Mouse (Mus musculus): ENCODE data around the gene Guca2a.

Gene Guca2a

DNA sequence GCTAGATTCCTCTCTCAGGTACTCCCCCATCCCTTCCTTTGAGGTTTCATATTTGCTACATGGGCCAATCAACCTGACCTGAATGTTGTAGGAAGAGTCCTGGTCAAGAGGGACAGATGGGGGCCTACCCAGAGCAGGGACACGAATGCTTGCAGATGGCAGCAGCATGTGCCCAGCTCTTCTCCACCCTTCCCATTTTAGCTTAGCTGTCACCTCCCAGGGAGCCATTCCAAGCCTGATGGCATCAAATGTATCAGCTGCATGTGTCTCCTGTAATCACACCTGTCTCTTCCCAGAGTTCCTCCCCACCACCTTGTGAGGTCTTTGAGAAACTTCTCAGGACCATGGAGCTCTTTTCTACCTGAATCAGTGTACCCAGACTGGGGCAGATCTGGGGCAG, 19.5 kb downstream of the Guca2a start:
- DNase-seq: no peak

DNA sequence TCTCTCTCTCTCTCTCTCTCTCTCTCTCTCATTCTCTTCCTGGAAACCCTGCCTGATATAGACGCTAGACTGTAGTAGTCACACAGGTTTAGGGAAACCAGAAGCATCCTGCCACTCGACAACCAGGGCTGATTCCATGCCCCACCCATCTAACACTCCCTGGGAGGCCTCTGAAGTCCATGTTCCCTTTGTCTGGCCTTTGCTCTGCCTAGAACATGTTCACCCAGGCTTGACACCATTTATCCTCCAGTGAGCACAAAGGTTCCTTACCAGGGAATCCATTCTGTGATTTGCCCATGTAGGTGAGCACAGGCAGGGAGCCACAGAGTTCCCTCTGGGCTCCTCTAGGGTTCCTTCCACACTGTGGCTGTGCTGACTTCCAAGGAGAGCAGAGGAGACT, 20.7 kb downstream of the Guca2a start:
- DNase-seq: no peak

DNA sequence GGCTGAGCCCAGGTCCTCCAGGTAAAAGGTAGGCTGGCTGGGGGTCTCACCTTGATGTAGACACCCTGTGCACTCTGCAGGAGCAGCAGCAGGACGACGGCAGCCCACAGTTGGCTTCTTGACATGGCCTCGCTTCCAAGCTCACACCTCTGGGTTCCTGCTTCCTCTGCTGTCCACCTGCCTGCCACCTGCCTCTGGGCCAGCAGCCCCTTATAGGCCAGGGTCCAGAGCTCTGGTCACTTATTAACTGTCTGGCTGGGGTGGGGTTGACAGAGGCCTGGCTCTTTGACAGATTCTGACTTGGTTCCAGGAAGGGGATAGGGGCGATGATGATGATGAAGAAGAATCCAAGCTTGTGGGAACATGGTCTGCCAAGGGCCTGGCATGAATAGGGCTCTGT, 21.2 kb downstream of the Guca2a start, which contains the start of gene Guca2b:
Guca2b (minus strand) TSS at position 224 of the 400 bp plus-strand sequence.
- DNase-seq: no peak

DNA sequence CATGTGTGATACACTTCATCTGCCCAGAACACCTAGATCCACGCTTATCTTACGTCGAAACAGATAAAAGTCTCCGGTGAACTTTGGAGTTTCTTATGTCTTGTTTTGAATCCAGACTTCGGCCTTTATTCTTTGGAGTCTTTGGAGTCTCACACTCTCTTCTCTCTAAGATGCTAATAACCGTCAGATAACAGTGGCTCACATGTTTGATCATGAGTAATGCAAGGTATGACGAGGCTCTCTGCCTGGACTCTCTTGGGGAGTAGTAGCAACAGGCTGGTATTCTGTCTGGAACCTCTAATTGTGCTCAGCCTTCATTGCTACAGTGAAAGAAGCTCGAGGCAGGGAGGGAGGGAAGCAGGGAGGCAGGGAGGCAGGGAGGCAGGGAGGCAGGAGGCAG, 22.5 kb downstream of the Guca2a start:
- DNase-seq: no peak

DNA sequence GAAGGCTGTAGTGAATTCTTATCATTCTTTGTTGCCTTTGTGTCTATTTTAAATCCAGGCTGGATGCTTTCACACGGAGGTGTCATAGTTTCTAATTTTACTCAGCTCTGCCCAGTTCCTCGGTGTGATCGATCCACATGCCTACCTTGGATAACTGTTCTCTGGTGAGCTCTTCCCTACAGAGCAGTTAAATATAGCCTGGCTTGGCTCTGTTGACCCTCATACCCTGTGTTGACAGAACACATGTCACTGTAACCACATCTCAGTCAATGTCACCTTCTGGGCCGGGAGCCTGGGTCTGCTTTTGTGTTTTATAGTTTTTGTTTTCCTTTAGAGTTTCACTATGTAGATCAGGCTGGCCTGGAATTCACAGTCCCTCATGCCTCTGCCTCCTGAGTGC, 24.6 kb downstream of the Guca2a start:
- DNase-seq: no peak

DNA sequence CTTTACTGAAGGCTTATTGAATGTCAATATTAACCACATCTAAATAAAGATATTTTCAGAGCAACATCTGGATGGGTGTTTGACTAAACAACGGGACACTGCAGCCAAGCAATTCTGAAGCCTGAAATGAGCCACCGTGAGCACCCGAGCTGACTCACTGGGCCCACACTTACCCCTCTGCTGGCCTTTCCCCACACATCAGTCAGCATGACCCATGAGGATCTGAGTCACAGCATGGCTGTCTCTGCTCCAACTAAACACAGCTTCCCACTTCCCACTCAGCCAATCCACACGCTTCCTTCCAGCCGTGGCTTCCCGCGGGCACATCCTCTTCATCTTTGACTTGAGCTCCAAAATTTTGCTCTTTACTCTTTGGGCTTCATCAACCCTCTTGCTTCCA, 25.5 kb downstream of the Guca2a start:
- no peak for DNase-seq

DNA sequence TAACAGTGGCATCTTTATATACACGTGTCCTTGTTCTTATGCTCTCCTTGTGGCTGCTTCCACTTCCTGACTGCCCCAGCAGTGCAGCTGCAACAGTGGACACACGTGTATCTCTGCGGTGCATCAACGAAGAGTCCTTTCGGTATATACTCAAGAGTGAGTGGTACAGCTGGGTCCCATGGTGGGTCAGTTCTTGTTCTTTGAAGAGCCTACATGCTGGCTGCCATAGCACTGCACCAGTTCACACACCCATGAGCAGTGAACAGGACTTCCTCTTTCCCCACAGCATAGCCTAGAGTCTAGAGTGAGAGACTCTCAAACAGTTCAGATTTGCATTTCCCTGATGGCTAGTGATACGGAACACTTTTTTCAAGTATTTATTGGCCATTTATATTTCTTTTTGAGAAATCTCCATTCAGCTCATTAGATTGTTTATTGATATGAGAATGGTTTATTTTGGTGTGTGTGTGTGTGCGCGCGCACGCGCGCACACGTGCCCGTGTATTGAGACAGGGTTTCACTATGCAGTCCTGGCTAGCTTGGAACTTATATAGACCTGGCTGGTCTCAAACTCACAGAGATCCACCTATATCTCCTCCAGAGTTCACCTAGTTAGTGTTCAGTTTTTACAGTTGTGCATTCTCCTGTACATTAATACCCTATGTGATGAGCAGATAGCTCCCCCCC, 26.0 kb downstream of the Guca2a start:
- DNase-seq: no peak

DNA sequence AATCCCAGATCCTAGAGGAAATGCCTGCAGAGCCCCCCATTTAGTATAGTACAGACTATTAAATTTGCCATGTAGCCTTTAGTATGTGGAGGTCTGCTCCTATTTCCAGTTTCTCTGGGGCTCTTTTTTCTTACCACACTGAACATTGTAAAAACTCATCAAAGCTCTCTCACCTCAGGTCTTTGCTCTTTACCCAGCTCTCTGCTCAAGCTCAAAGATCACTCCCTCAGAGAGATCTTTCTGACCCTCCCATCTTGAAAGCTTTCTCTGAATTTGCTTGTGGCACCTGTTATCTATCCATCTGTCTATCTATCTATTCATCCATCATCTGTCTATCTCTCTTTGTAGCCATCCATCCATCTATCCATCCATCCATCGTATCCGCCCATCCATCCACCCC, 27.7 kb downstream of the Guca2a start:
- no peak for DNase-seq

DNA sequence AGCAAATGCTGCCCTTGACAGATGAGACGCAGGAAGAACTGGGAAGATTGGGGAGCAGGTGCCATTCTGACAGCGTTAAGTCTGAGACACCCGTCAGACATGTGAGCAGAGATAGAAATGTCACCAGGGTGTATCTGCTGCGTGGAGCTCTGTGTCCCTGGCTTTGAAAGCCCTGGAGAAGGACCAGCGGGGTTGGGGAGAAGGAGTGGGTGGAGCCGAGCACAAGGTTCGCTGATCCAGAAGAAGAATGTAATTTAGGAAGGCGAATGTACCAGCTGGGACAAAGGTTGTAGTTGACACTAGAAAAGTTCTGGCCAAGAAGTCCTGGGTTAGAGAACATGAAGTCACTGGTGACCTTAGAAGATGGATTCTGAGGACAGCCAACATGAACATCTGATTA, 28.6 kb downstream of the Guca2a start:
- DNase-seq: peak in 1 of 2 experiments; percentile 16

DNA sequence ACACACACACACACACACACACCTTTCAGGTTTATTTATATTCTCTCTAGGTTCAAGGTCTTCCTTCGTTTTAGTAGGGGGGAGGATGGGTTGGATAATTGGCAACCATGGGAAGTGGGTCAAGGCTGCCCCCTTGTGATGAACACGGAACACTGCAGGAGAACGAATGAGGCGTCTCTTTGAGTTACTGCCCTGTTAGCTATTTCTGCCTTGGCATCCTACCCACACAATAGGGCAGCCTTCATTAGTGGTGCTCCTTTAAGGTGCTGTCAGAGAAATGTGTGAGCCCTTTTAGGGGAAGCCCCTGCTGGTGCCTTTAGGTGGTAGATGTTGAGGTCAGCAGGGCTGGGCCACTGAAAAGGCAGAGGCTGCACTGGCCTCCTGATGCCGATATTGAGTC, 29.9 kb downstream of the Guca2a start:
- DNase-seq: peak in 1 of 2 experiments; percentile 33

DNA sequence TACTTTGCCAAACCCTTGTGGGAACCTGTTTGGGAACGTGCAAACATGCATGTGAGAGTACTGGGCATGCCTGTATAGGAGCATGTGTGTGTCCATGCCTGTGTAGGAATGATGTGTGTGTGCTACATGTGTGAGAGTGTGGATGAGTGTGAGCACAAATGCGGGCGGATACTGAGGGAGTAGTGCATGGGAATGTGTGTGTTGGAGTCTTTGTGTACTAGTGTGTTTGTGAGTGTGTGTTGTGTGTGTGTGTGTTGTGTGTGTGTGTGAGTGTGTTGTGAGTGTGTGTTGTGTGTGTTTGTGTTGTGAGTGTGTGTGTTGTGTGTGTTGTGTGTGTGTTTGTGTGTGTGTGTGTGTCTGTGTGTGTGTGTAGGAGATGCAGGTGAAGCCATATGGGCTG, 30.7 kb downstream of the Guca2a start:
- no peak for DNase-seq

DNA sequence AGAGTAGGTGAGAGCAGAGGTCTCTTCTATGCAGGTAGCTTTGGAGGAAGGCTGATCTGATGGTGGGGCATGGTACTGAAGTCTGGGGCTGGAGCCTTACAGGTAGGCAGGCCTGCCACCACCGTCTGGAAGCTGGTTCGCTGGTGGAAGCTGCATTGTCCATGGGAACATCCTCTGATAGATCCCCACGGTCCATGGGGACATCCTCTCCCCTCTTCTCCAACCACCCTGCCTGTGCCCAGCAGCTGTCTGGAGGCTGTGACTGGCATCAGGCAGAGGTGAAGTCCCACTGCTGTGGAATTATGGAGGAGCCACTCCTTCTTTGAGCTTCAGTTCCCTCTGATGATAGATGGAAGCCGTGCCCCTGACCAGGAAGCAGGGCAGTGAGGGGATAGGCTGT, 31.1 kb downstream of the Guca2a start:
- no peak for DNase-seq

DNA sequence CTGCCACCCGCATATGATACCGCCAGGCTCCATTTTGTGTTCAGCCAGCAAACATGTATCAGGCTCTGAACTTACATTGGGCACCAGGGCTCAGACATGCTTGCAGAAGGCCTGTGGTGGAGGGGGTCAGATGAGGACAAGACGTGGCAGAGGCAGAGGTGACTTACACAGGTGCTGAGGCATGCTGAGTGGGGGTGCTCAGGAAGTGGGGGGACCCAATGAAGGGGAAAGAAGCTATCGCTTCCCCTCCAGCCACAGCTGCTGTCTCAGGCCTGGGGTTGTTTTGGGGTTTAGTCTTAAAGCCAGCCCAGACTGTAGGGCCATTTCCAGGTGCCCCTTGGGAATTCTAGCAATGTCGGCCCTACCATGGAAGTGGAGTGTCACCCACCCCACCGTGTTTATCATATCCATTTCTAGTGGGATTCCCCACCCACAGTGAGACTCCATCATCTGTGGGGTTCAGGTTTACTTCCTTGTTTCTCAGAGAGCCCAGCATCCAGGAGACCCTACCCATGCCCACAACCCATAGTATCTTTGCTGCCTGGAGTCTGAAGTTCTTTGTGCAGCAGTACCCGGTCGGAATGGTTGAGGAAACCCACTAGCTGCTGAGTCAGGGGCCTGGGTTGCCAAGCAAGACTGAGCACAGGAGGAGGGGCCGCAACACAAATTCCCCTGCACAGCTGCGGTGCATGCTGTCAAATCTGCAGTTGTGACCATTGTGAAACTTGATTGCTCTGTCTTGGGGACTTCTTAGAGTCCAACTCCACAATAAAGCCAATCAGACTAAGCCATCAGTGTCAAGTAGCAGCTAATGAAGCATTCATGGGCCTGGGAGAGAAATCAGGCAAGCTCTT, 32.1 kb downstream of the Guca2a start:
- no peak for DNase-seq

DNA sequence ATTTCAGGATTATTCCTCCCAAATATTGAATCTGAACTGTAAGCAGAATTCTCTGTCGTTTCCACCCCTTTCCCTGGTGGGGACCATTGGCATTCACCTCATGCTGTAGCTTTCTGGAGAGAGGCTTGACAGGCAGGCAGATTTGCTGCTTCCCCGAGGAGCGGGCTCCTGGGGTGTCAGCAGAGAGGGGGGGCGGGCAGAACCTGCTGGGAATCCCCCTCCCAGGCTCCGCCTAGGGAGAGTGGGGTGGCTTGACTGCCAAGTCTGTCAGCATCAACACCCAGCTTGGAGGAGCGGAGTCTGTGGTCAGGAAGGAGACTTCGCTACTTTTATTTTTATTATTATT, 32.7 kb downstream of the Guca2a start:
- no peak for DNase-seq

DNA sequence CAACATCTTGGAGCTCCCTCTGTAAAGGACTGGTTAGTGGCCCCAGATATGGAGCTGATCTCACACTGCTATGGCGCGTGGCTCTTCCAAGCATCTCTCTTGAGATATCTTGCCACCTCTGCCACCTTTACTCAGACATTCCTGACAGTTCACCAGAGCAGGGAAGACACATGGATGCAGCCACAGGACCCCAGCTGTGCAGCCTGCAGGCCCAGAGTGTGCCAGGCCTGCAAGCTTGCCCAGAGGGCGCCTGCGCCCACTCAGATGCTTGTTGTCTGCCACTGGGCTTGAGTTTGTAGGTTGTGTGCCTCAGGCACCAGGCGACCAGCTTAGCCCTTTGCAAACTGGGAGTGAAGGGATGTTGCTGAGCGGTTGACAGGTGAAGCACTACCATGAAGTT, 33.2 kb downstream of the Guca2a start:
- DNase-seq: no peak

DNA sequence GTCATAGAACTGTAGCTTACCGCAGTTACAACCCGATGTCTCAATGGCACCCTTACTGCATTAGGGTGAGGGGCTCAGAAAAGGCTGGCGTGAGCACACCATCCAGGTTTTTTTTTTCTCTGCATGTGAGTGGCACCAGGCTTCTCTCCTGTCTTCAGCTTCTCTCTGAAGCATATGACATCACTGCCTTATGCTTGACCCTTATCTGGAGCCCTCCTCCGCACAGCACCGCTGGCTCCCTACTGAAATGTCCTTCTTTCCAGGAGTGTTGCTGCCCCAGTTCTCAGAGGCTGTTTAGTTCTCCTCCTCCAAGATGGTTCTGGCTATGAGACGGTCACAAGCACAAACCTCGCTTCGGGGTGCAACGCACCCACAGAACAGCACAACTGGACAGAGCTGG, 33.7 kb downstream of the Guca2a start:
- DNase-seq: no peak

DNA sequence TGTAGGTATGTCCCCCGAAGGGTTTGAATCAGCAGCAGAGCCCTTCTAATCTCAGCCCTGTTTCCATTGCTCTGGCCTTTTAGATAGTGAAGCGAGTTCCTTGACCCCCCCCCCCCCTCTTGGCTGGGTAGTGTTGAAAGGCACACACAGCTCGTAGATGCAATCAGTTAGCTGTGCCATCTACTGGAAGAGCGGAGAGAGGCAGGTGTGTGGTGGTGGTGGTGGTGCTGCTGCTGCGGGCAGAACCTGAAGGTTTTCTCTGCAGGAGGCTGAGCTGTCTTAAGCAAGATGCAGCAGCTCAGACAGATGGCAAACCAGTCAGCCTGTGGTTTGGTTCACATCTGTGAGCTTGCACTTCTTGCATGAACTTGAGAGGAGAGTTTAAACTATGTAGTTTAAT, 35.2 kb downstream of the Guca2a start:
- no peak for DNase-seq

DNA sequence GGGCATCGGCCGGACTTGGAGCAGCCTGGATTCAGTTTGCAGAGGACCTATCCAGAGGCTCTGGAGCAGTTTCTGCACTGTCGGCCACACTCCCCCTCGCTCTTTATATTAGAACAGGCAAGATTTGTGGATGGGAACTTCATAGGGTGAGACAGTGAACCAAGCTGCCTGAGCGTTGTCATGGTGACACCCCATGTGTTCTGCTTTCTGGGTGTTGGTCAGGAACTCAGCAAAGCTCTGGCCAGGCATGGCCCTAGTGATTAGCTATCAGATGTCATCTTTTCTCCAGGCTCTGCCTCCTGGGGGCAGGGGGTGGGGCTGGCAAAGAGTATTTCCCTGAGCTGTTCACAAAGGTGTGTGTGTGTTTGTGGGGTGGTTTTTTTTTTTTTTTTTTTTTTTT, 45.1 kb downstream of the Guca2a start:
- no peak for DNase-seq

DNA sequence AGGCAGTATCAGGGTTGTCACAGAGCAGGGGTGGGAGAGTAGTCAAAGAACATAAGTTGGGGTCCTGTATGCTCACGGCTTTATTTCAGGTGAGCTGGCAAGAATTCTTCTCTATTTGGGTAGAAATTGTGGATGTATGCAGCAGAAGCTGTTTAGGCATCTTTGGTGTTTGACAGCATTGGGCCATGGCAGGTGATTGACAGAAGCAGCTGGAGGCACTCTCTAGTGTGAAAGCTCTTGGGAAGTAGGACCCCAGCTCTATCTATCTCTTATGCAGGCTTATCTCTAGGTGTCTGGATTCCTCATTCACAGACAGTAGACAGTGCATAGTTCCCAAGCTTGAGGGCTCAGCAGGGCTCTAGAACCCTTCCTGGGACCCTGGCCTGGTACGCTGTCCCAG, 48.2 kb downstream of the Guca2a start:
- no peak for DNase-seq

Data from lung, adult 18-20 months (tissue).